Mouse (Mus musculus): ENCODE data around the gene Ubxn7.

The Ubxn7 gene

GRCm38 (mm10) chr16:32433138-32433537 lies 101.1 kb downstream of the Ubxn7 start:
- no peak for DNase-seq (ENCODE audit: low spot score in 2 of 2)

DNA sequence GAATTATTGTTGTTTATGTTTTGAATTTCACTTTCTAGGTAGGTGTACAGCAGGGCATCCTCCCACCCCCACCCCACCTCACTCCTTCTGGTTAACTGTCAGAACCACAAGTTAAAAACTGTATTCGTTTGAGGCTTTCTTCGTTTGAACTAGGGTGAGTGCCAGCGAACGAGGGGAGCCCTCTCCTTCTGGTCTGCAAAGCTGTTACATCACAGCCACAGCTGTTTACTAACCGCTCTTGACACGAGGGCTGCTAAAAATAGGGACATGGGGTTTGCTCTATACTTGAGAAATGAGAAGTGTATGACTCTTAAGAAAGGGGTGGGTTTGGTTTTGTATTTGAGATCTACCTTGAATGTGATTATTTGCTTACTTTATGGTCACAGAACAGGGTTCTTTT lies 102.0 kb downstream of the Ubxn7 start:
- DNase-seq (ENCODE audit: low spot score in 2 of 2), result no peak

- no peak for DNase-seq (ENCODE audit: low spot score in 2 of 2)
These were observed 102.6 kb downstream of the Ubxn7 start for GRCm38 (mm10) chr16:32434691-32435090.

- no peak for DNase-seq (ENCODE audit: low spot score in 2 of 2)
These were observed 104.6 kb downstream of the Ubxn7 start for GRCm38 (mm10) chr16:32436657-32437056.

GRCm38 (mm10) chr16:32437266-32437665 lies 105.2 kb downstream of the Ubxn7 start:
- no peak for DNase-seq (ENCODE audit: low spot score in 2 of 2)

- no peak for DNase-seq (ENCODE audit: low spot score in 2 of 2)
These were observed 109.4 kb downstream of the Ubxn7 start for GRCm38 (mm10) chr16:32441432-32441831.
